Mouse (Mus musculus) lung, postnatal 0 days (tissue): ENCODE data around the gene Kpna1.

Source experiments
- CTCF ChIP-seq: IDR thresholded peaks from 2 replicates; pipeline ENCODE4 v1.5.1; 2016; ENCODE audit warnings: antibody characterized with exemption, mild to moderate bottlenecking
- EP300 ChIP-seq: IDR thresholded peaks from 2 replicates; pipeline ENCODE4 v1.6.1; 2016; ENCODE audit warnings: antibody characterized with exemption, mild to moderate bottlenecking, control low read depth

DNA sequence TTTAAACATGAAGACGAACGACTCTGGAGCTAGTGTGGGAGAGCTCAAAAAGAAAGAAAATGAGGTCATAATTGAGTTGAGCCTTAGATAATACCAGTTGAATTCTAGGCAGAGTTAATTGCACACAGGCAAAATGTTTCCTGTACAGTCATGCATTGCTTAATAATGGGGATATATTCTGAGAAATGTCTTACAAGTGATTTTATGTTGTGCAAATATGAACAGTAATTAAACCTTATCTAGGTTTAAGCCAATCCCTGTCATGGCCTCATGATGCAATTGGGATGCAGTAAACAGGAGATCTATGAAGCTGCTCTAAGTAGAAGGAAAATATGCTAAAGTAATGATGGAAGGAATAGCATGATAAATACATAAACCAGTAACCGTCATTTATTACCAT lies 96.2 kb downstream of the Kpna1 start:
- TF ChIP-seq CTCF, result no peak
- TF ChIP-seq EP300, result no peak
